Mouse (Mus musculus) thymus, postnatal 14 days (tissue): Measurements from ENCODE around the gene A730071L15Rik.

Experiments used
- DNase-seq: peaks from one replicate; pipeline ENCODE4 v3.0.0; 2021

A730071L15Rik gene

GRCm38 (mm10) chr11:6199410-6200086 lies at the start of gene A730071L15Rik:
Gene A730071L15Rik (plus strand): TSS chr11:6200029.
- DNase-seq = peak; percentile 36

- peak; percentile 17 for DNase-seq
These were observed 47.0 kb upstream of the A730071L15Rik start for GRCm38 (mm10) chr11:6152864-6153263.

DNA sequence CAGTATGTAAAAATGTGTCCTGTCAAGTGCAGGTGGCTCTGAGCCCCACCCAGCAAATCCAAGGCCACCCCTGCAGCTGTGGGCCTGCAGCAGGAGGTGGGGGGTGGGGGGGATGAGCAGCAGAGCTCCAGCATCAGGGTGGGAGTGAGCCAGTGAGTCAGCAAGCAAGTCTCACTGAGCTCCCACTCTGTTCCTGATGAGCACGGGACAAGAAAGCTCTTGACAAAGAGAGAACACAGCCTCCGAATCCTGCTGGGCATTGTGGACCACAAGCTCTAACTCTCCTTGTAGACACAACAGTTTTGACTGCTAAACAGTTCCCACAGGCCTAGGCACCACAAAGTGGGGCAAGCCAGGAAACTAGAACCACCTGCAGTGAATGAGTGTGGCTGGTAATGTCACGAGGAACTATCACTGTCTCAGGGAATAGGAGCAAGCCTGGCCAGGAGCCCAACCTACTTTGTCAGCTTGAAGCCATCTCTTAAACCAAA lies 45.6 kb upstream of the A730071L15Rik start:
- DNase-seq = peak; percentile 76

GRCm38 (mm10) chr11:6156651-6157050 lies 43.2 kb upstream of the A730071L15Rik start:
- no peak for DNase-seq

DNA sequence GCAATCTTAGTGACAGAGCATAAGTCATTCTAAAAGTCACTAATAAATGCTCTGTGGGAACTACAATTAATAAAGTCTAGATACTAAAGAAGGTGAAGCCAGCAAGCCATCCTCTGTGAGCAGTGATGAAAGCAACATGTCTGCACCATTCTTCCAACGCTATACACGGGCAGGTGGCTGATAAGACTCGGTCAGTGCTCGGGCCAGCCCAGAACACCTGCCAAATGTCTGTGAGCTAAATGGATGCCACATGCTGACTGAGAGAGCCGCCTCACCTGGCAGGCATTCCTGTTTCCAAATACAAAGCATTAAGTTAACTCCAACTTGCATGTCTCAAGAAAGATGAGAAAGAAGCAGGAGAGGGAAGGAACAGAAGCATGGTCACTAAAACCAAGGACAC lies 42.7 kb upstream of the A730071L15Rik start:
- no peak for DNase-seq

GRCm38 (mm10) chr11:6158515-6158914 lies 41.3 kb upstream of the A730071L15Rik start:
- DNase-seq = no peak

GRCm38 (mm10) chr11:6159704-6160275 lies 40.0 kb upstream of the A730071L15Rik start:
- DNase-seq = no peak

DNA sequence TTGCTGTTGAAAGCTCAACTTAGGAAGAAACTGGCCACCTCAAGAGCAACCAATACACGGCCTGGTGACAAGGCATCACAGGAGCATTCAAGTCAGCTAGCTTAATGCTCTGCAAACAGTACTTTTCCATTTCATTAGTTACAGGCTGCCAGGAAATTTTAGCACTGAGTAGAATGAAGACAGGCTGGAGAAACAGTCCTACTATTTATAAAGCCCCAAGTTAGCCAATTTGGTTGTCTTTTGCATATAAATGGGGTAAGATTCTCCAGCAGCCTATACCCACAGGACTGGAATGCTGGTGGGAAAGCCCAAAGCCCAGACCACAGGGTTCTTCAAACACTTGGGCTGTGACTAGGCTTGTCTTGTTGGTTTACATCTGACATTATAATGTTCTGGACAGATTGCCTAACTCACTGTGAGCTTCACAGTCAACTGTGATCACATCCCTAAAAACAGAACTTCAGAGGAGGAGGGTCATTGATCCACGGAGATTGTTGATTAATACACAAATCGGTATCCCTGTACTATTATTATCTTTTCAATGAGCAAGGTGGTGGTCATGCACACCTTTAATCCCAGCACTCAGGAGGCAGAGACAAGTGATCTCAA lies 39.1 kb upstream of the A730071L15Rik start:
- DNase-seq = no peak

GRCm38 (mm10) chr11:6161549-6161948 lies 38.3 kb upstream of the A730071L15Rik start:
- no peak for DNase-seq

GRCm38 (mm10) chr11:6163062-6163461 lies 36.8 kb upstream of the A730071L15Rik start:
- no peak for DNase-seq

- DNase-seq = no peak
These were observed 36.1 kb upstream of the A730071L15Rik start for GRCm38 (mm10) chr11:6163706-6164105.

DNA sequence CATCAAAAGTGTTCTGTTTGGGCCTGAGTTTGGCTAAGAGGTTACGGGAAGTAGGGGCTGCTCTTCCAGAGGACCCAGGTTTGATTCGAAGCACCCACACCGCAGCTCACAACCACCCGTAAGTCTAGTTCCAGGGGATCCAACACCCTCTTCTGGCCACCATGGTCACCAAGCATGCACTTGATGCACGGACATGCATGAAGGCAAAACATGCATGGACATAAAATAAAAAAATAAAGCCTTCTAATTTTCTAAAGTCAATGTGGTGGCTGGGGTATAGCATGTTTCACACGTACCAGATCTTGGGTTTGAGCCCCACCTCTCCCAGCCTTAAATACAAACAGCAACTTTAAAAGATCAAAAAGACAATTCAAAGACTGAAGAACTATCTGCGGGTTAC lies 35.0 kb upstream of the A730071L15Rik start:
- DNase-seq = no peak

- DNase-seq = no peak
These were observed 34.3 kb upstream of the A730071L15Rik start for GRCm38 (mm10) chr11:6165391-6166081.

GRCm38 (mm10) chr11:6166351-6166750 lies 33.5 kb upstream of the A730071L15Rik start:
- DNase-seq = no peak

GRCm38 (mm10) chr11:6169041-6169663 lies 30.7 kb upstream of the A730071L15Rik start:
- no peak for DNase-seq

DNA sequence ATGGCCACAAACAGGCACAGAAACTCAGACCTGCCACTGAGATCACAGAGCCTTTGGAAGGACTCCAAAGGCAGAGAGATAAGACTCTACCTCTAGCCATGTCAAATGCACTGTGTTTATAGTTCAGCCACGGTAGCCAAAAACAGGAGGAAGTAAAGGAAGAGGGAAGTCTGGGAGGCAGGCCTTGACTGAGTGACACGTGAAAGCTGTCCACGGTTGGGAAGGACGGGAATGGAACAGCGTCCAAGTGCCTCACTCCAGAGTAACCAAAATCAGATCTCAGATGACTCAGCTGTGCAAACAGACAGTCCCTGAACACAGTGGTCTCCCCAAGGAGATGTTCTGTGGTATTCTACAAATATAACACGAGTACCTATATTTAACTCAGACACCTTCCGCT lies 25.1 kb upstream of the A730071L15Rik start:
- no peak for DNase-seq

GRCm38 (mm10) chr11:6175506-6175905 lies 24.3 kb upstream of the A730071L15Rik start:
- peak; percentile 36 for DNase-seq

- no peak for DNase-seq
These were observed 21.9 kb upstream of the A730071L15Rik start for GRCm38 (mm10) chr11:6177781-6178420.

DNA sequence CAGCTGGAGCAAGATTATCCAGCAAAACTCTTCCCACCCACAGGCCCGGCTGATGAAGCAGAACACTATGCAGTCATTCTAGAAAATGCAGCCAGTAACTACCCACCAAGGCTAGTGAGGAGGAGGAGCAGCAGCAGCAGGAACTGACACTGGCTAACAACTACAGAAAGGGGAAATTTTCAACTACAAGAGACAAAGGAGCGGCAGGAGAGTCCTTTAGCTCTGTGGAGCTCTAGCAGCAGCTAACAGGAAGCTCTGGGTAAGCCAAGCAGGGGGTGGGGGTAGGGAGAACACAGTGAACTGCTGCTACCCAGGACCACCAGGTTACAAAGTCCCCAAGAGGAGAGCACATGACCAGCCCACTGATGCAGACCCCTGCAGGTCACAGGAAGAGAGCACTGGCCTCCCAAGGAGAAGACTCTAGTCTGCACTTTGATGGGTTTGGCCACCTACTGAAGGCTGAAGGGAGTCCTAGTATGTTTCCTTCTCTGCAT lies 21.1 kb upstream of the A730071L15Rik start:
- peak; percentile 83 for DNase-seq

- peak; percentile 59 for DNase-seq
These were observed 20.6 kb upstream of the A730071L15Rik start for GRCm38 (mm10) chr11:6179194-6179593.

GRCm38 (mm10) chr11:6180811-6181399 lies 18.9 kb upstream of the A730071L15Rik start:
- peak; percentile 72 for DNase-seq

DNA sequence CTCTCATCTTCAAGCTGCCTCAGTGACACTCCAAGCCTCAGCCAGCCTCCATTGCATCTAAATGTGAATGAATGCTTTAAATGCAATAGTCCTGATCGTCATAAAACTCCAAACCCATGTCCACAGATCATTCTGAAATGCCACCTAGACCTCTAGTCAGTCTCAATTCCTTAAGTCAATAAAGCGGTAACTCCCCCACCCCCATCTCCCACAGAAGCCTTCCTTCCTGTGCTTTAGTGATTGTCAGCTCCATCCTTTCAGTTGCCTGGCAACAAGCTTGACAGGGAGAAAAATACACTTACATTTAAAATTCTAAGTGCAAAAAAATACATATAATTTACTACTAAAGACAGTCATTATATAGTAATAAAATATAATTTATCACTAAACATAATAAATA lies 16.6 kb upstream of the A730071L15Rik start:
- DNase-seq = peak; percentile 62
